Mouse (Mus musculus) embryo, embryonic 11 days (tissue): ENCODE data around the gene Adi1.

Experiments
- DNase-seq: peaks from one replicate; pipeline ENCODE4 v3.0.0-alpha.2; 2015

The Adi1 gene

DNA sequence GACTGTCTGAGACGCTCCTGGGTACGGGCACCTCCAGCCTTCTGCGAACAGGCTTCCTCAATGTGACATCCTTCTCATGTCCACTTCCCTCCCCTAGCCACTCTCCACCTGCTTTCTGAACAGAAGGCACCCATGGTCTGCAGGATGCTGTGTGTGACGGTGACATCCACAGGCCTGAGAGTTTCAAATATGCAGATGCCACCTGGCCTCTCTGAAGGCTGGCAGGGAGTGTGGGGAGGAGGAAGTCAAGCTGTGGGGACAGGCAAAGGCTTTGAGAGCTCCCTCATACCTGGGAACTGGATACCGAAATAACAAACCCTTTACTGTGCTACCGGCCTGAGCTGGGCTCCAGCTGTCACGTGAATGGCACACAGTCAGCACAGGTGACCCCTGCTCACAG is 19.7 kb downstream of the Adi1 start:
- no peak for DNase-seq

DNA sequence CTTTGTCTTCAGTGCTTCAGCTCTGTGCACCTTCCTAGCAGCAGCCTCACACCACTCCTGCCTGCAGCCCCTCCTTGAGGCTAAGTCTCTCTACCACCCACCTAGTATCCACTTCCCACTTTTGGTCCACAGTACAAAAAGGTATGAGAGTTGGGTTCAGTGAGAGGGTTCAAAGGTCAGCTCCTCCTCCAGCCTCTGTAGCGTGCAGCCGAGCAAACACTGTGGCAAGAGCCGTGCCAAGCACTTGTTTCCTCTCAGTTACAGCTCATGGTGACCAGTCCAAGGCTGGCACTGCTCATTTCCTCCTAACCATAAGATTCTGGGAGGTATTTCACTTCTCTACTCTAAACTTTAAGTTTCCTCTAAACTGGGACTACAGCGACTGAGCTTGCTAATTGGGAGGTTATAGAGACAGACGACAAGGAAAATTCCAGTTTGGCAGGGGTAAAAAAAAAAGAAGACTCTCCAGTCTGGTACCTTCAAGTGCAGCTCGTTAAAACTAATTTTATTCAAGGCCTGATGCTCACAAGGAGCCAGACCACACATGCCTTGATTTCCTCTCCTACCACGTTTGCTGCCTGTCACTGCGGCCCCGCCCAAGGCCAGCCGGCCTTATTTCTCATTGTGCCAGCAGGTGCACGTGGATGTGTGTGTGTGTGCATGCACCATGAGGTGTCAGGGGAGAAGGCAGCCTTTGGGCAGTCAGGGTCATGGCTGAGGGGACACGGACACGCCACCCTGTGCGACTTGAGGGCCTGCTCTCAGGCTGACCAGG is 23.0 kb downstream of the Adi1 start:
- no peak for DNase-seq

DNA sequence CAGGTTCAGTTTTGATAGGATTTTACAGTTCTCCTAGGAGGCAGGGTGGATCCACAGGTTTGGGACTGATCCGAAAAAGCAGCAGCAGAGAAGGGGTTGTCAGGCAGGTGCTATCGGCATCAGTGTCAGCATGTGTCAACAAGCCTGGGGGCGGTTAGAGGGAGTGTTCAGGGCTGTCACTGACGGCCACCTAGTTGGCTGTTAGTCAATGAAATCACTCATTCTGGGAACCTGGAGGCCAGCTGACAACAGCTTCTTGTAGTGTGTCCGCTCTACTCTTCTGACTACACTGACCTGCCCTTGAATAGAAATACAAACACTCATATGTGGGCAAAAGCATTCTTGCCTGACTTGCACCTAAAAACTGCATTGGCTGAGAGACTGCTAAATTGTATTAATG is 24.1 kb downstream of the Adi1 start:
- DNase-seq: no peak

DNA sequence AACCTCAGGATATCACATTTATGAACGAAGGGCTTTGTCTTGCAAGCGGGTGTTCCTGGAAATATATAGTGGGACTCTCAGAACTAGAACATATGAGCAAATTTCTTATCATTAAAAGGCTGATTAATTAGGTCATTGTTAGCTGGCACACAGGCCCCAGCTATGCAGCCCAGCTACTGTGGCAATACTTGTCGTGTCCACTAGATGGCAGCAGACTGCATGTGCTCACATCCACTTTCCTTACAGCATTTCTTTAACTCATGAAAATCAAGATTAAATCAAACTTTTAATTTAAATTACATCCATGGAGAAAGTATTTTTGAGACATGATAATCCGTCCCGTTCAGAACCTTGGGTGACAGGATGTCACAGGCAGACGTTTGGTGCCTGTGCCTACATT is 24.6 kb downstream of the Adi1 start:
- DNase-seq: peak; percentile 75

DNA sequence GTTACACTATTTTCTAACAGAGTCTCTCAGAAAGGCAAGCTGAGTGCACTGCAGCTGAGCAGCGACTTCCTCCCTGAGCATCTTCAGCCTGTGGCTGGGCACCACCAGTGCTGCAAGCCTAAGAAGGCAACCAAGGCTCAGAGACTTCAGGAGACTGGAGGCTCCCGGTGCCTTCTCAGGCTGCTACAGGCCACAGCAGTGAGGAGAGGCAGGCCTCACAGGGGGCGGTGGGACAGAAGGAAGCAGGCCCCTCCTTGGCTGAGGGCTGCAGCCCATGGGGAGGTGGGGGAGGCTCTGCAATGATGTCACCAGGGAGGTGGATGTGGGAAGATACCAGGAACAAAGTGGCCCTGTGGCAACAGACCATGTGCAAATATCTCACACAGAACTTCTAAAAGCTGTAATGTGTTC is 25.1 kb downstream of the Adi1 start:
- DNase-seq: no peak

DNA sequence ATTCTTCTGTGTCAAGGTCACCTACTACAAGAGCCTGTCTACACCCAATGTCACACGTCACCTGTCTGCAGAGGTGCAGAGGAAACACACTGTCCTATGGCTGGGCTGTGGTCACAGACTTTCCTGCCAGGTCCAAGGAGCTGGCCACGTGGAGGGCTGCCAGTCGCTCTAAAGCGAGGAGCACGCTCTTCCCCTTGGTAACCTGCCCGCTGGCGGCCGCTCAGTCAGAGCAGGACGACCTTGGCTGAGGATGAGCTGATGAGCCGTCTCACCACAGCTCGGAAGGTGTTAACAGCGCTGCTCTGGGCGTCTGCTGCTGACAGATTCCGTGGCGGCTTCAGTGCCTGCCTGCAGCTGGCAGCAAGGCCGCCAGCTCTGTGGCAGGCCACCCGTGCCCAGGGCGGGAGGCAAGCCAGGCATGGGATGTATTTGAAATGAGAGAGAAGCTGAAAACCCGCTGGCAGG is 25.6 kb downstream of the Adi1 start:
- no peak for DNase-seq

DNA sequence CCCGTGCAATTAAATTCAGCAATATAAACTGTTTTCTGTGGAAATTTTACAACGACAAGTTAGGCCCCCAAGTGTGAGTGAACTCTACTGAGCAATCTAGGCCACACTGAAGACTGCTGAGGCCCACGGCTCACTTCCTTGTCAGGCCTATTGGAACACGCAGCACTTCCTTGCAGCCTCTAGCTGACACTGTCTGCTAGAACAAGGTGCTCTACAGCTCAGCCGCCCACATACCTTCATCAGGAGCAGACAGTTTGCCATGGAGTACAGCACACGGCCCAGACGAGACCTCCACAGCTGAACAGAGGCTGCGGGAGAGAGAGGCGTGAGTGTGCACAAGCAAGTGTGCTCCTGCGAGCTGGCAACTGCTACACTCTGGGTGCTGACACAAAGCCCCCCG is 26.3 kb downstream of the Adi1 start:
- no peak for DNase-seq

DNA sequence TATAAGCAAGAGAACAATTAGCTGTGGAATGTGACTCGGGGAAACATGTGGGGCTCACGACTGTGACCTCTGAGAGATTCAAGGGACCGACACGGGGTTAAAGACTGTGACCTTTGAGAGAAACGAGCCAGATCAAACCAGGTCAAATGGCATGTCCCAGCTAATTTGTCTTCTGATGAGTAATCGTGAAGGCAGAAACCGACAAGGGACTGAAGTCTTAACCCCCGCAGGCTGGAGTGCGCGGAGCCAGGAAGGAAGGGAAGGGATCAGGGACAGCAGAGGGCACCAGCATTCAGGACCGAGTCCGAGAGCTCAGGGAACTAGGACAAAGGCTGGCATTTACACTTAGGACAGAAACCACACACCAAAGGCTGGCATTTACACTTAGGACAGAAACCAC is 29.4 kb downstream of the Adi1 start:
- DNase-seq: peak; percentile 66

DNA sequence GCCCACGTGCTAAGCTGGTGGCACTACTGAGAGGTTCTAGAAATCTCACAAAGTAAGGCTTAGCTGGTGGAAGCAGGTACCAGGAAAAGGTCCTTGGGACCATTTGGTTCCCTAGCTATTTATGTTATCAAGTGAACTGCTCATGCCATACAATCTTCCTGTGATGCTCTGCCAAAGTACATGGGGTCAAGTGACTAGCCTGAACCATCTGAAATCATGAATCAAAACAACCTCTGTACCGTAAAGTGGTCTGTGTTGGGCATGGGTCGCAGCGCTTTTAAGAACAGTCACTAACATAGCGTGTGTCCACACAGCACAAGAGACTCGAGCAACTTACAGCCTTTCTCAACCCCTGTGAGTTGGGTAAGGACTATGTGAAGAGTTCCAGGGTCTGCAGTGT is 30.2 kb downstream of the Adi1 start:
- DNase-seq: no peak

DNA sequence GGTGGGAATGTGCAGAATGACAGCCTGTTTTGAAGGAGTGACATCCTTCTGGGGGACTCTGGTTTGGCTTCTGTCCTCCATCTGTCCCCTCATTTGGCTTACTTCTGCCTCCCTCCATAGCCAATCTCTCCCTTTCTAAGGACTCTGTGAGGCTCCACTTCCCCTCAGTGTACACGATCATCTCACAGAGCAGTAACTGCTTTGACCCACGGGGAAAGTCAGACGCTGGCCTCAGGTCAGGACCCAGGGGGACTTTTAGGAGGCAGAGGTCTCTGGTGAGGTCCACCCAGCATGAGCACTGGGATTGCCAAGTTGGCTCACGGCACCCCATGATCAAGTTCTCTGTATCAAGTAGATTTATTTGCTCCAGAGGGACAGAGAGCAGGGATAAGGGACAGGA is 33.1 kb downstream of the Adi1 start:
- no peak for DNase-seq

DNA sequence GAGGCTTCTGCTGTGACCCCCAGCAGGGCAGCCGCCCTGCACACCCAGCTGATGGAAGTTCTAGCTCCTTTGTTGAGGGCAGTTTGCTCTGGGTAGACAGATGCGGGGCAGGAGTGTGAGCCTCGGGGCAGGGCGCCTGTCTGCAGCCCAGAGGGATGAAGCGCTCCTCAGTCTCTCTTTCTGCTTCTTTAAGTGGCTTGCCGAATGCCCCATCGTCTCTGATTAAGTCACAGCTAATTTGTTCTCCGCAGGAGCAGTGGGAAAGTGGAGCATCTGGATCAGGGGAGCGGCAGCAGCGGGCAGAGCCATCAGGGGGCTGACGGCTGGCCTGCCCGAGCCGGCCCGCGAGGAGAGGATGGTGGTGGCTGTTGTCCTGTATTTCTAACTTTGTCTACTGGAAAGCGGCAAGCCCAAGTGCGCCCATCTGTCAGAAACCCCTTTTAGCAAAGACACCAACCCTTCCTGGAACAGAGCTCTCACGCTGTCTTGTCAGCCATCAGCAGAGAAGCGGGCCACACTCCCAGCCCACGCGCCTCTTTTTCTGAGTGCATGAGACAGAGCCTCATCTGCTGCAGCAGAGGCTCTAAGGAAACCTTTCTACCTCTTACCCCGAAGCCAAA is 35.6 kb downstream of the Adi1 start:
- no peak for DNase-seq

DNA sequence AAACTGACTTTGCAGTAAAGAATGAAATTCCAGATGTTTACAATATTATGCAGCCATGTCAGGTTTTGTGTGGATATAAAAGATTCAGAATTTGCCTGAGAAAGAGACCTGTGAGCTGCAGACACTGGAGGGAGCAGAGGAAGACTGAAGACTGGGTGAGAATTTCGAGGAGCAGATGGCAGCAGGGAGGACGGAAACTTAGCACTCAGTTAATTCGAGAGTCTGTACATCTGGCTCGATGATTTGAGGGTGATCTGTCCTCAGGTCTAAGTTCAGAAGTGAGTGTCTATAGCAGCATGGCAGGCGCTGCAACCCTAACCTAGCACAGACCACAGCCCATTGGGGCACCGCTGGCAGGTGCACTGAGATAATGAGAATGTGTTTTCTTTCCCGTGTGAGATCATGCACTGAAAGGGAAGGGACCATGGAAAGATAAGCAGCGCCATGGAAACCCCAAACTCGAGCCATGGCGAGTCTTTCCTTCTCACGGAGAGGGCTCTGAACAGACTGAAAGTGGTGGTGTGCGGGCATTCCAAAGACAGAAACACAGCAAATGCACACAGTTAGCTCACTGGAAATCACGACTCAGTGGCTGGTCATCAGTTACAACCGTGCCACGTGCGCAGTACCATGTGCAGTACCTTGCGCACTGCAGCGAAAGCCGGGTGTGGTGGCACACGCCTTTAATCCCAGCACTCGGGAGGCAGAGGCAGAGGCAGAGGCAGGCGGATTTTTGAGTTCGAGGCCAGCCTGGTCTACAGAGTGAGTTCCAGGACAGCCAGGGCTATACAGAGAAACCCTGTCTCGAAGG is 40.0 kb downstream of the Adi1 start:
- DNase-seq: no peak

DNA sequence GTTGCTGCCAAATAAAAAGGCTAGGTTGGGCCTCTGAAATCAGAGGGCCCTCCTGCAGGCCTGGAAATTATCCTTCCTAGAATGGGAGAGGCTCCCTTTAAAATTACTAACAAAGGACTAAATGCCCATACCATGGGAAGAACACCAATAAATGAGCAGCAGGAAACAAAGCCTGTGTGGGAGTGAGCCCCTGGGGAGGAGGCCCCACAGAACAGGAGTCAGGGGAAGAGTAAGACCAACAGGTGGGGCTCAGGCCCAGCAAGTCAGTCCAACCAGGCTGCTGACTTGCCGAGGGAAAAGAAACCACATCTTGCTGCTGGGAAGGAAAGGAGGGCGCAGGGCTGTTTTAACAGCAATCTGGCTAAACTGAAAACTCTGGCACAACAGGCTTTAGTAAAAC is 42.0 kb downstream of the Adi1 start:
- DNase-seq: no peak

DNA sequence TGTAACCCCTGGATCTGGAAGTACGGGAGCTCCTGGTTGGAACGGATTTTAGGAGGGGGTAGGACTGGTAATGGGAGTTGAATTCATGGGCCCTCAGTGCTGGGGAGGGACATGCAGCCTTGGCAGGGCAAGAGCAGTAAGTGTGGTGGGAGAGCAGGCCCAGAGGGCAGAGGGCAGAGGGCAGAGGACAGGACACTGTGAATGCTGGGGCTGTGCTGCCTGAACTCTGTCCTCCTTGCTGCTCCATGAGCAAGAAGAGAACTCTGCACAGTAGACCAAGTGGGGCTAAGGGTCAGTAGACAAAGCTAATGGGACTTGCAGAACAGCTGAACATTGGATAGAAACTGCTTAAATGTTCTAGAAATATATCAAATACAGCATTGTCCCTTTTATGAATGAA is 43.1 kb downstream of the Adi1 start:
- no peak for DNase-seq

DNA sequence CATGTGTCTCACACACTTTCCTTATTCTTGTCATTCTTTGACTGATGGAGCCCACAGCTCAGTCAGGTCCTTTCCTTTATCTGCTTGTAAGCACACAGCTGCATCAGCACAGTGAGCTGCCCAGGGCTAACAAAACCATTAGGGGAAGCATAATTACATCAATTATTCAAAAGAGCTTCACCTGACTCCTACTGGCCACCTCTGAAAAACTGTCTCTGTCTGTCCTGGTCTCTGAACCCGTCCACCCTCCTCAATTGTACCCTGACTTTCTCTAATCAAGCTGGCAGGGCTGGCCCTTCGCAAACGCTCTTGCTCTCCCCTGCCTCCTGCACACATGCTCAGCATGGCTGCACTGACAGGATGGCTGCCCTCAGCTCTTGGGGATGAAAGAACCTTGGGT is 49.3 kb downstream of the Adi1 start:
- no peak for DNase-seq

DNA sequence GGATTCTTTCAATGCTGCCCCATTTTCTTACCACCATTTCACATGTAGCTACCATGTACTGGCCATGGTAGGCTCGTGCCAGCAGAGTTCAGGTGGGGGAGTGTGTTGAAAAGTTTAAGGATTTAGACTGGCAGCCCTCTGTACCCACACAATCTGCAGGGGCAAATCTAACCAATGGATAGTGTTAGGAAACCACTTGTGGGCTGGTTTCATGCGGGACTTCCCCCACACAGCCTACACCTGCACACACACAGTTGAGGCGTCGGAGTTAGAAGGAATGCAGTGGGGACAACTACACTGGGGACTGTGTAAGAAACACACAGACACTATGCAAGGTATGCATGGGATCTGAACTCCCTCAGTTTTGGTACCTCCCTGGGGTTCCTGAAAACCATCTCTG is 51.2 kb downstream of the Adi1 start:
- no peak for DNase-seq

DNA sequence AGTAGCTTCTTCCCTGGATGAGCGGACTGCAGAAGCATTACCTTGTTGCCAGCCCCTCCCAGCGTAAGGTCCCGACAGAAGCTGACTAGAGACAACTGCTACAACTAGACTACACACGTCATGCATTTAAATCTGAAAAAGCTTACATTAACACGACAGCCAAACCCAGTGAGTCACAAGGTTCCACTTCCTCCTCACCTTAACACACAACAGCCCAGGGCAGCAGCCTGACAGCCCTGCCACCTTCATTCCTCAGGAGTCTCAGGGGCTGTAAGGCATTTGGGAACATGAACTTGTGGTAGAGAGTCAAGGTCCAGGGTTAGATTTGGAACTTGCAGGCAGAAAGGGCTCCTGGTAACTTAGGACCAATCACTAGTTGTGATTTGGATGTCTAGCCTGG is 52.0 kb downstream of the Adi1 start:
- DNase-seq: no peak
